Mouse (Mus musculus): ENCODE results near the gene Kdr.
"Not testable (repeated sequence)": the region's sequence is repeated elsewhere in the genome, so short reads cannot be mapped to it uniquely, and the experiment has no call there.

Gene Kdr

DNA sequence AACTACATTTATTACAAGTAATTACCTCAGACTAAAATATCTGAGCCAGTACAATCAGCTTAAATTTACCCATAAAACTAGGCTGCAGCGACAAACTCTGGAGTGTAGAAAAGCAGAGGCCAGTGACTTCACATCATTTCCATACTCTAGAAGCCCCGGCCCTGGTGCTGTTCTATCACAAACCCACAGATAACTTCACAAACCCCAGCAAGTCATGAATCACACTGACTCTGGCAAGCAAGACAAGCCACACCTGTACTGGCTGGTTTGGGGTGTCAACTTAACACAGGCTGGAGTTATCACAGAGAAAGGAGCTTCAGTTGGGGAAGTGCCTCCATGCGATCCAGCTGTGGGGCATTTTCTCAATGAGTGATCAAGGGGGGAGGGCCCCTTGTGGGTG lies 18.4 kb downstream of the Kdr start:
- DNase-seq (ENCODE audit: low read depth): no peak

GRCm38 (mm10) chr5:75956526-75956925 lies 21.7 kb downstream of the Kdr start:
- no peak for DNase-seq (ENCODE audit: low read depth)

DNA sequence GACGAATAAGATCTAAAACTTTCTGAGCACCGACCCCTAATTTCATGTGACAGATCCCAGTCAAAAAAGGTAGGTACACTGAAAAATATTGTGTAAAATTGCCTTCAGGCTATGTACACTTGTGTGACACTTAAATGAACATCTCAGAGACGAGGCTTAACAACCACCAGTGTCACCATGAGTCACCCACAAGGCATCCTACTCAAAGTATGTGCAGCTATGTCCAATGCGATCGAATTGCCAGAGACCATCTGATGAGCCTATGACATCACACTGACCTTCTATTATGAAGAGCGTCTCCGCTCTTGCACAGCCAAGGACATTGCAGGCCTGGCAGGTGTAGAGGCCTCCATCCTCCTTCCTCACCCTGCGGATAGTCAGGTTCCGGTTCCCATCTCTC lies 22.4 kb downstream of the Kdr start:
- DNase-seq (ENCODE audit: low read depth): no peak

GRCm38 (mm10) chr5:75954778-75955330 lies 23.4 kb downstream of the Kdr start:
- no peak for DNase-seq (ENCODE audit: low read depth)

DNA sequence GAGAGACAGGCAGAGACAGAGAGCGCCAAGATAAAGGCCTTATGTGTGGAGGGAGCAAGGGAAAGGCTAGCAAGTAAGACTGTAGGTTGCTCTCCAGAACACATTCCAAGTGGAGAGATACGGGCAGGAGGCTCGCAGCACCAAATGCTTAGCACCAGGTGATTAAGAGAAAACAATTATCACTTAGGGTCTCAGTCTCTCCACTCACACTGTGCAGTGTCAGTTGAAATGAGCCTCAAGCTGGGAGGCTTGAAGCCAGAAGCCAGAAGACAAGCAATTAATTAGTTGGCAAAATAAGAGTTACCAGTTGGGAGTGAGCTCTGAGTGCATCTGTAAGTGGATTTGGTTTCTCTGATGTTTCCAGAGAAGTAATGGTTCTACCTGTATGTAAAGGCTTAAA lies 24.0 kb downstream of the Kdr start:
- DNase-seq (ENCODE audit: low read depth): no peak

DNA sequence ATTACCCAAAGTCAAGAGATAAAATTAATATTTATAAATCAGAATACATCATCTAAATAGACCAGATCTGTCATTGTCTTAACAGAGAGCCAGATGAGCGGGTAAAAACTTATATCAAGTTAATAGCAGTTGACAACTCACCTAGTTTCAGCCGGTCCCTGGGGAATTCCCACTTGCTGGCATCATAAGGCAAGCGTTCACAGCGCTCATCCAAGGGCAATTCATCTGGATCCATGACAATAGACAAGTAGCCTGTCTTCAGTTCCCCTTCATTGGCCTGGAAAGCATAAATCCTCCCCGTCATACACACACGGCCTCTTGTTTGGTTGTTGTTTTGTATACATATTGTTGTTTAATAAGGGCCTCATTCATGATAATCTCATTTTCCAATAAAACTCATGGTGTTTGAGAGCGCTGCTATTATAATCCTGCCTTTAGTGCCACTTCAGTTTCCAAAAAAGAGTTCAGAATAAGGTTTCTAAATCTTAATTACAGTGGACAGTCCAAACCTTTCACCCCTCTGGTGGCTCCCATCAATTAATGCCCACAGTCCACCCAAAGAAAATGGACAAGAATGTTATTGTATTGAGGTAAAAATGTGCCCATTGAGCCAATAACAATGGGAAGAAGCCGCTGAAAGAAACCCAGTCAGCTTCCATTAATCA lies 26.0 kb downstream of the Kdr start:
- DNase-seq (ENCODE audit: low read depth): no peak

- no peak for DNase-seq (ENCODE audit: low read depth)
These were observed 27.4 kb downstream of the Kdr start for GRCm38 (mm10) chr5:75950866-75951265.

DNA sequence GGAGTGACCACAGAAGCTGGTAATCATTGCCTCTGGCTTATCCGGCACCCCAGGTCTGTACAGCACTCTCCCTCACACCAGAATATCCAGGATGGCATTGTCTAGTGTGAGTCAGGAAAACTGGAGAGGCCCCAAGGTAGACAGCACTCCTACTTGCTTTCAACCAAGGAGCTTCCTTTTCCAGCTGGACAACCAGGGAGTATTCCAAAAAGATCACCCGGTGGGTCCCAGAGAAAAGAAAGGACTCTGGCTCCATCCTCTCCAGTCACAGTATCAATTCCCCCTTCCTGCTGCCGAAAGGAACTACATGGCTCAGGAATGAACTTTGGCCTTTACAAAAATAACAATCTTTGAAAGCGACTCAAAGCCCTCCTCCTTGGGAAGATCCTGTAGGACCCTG lies 32.9 kb downstream of the Kdr start:
- DNase-seq (ENCODE audit: low read depth): no peak

DNA sequence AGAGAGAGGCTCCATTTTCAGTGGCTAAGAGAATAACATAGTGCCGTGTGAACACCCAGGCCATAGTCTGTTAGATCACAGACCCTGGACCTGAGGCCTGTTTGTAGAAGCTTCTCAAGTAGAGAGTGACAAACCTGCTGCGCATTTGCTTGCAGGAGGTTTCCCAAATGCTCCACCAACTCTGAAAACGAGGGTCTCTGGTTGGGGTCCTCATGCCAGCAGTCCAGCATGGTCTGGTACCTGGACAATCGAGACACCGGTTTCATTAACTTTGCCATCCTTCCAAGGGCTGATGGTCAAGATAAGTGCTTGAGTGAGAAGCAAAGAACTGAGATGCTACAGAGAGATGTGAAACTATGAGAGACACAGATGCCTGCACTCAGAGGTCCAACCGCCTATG lies 35.0 kb downstream of the Kdr start:
- no peak for DNase-seq (ENCODE audit: low read depth)

GRCm38 (mm10) chr5:75941775-75942580 lies 36.3 kb downstream of the Kdr start:
- DNase-seq (ENCODE audit: low read depth): no peak

DNA sequence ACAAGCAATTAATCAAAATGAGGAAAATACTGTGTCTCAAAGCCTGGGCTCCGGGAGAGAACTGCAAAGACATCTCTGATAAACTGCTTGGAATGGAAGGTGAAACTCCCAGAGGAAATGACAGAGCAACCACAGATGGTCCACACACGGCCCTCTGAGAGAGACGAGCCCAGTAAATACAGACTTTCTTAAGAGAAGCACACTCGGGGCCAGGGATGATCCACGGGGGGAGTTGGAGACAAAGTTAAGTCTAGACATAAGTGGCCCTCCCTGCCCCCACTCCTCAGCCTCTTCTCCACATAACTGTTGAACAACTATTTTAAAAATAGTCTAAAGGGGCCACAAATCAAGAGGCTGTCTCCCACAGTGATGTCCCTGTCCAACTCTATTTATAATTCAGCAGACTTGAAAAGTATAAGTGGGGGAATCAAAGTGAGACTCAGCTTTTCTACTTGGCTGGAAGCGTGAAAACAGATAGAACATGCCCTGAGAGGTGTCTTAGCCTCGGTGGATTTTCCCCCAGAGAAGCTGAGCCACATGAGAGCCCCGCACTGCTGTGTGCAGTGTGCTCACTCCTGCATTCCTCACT lies 39.0 kb downstream of the Kdr start:
- DNase-seq (ENCODE audit: low read depth): no peak

- no peak for DNase-seq (ENCODE audit: low read depth)
These were observed 40.2 kb downstream of the Kdr start for GRCm38 (mm10) chr5:75938012-75938411.

DNA sequence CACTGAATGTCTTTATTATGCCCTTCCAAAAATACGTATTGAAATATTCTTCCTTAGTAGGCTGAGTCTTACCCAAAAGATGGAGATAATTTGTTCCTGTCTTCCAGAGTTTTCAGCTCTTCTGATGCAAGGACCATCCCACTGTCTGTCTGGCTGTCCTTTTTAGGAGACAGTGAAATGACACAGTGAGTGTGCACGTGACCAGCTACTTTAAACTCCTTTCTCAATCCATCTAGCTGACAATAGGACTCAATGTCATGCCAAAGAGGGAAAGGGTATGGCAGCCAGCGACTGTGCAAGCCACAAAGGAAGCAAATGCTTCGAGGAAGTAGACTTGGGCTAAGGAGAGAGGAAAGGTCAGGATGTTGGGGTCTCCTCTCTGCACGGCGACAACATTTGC lies 42.0 kb downstream of the Kdr start:
- no peak for DNase-seq (ENCODE audit: low read depth)

- no peak for DNase-seq (ENCODE audit: low read depth)
These were observed 43.0 kb downstream of the Kdr start for GRCm38 (mm10) chr5:75935225-75935624.

DNA sequence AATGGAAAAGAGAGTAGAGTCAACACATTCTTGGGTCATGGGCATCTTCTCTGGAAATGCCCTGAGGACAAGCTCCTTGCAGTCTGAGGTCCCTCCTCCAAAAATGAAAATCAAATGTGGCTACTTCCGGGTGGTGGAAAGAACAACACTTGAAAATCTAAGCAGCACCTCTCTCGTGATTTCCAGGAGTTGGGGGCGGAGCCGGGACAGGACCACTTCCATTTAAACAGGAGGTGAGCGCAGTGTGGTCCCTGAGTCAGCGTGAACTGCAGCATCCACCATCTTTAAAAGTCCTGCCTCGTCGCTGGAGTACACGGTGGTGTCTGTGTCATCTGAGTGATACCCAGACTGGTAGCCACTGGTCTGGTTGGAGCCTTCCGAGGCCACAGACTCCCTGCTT lies 44.1 kb downstream of the Kdr start:
- DNase-seq (ENCODE audit: low read depth): no peak

DNA sequence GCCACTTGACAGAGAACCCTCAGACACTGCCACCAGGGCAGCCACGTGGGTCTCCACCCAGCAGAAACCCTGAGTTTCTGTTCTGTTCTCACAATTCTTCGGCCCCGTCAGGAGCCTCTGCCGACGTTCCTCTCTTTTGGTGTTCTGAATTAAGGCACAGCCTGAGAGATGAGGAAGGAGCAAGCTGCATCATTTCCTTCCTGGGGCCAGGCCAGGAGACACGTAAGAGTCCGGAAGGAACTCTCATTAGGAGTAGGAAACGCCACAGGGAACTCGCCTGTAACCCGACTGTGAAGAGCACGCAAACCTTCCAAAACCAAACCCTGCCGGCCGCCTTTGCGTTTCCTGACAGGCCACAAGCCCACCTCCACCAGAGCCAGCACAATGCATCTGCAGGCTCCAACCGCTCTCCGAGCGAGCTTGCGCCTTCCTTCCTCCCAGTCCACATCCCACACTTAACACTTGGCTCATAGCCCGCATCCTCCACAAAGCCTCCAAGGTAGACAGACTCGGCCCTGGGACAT lies 44.7 kb downstream of the Kdr start:
- peak; percentile 6 for DNase-seq (ENCODE audit: low read depth)

- not testable (repeated sequence) for DNase-seq (ENCODE audit: low read depth)
These were observed 46.8 kb downstream of the Kdr start for GRCm38 (mm10) chr5:75931458-75931857.

- DNase-seq (ENCODE audit: low read depth): no peak
These were observed 48.3 kb downstream of the Kdr start for GRCm38 (mm10) chr5:75929960-75930359.

DNA sequence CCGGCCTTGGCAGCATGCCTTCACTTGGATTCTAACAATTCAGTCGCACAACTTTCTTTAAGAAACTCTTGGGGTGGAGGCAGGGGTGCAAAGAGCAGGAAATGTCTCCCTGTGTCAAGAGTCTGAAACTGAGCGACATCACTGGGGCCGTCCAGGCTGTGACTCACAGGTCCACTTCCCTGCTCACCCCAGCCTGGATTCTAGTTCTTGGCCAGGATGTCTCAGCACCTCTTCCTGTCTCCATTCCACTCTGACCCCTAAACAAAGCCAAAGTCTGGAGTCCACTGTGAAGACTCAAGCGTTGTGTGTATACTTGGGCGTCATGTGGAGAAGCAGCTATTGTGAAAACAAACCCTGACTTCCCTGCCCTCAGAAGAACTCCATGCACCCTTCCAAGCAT lies 55.6 kb downstream of the Kdr start:
- DNase-seq (ENCODE audit: low read depth): no peak

DNA sequence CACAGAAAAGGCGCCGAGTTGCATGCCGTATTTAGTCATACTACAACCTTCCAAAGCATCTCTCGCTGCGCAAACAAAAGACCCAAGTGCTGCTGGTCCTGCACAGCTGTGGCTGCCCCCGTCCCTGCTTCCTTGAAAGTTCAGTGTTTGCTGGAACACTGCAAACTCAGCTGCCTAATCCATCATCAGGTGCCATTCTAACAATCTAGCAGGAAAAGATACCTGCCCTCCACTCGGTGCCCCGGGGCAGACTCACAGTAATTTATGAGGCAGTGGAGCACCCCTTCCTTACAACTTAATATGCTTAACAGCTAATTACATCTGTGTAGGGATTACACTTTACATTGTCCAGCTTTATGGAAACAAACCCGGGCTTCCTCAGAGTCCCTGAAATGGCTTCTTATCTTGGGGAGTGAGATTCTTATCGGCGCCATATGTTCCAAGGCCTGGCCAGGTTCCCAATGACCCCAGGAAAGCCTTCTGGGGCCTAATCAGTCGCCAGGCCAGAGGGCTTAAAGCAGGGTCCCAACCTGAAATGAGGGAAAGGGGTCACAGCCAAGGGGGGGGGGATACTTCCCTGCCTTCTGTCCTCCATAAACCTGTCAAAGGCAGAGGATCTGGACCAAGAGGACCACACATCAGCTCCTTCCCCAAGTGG lies 56.4 kb downstream of the Kdr start:
- no peak for DNase-seq (ENCODE audit: low read depth)

DNA sequence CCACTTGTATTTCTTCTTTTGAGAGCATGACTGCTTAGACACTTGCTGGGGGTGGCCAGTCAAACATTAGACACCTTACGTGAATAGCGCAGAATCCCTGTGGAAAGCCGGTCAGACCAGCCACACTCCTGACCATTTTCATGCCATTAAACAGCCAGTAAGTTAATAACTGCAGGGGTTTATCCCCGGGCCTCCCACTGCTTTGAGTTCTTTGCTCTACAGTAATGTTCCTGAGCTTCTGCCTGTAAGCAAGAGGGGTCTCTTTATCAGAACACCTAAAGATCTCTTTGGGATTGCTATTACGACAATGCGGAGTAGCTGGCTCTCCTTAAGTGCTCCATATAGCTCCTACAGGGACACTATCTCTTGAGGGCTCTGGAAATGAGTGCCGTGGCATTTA lies 58.7 kb downstream of the Kdr start:
- no peak for DNase-seq (ENCODE audit: low read depth)

- no peak for DNase-seq (ENCODE audit: low read depth)
These were observed 60.1 kb downstream of the Kdr start for GRCm38 (mm10) chr5:75918139-75918538.
